Mouse (Mus musculus) bone marrow macrophage, adult 2 months (primary cell): ENCODE data around the gene Elob.

Experiments
- CTCF ChIP-seq: IDR thresholded peaks from 2 replicates; pipeline ENCODE4 v1.5.1; 2012; ENCODE audit warnings: low read depth, mild to moderate bottlenecking, low read length, moderate library complexity
- POLR2A ChIP-seq: IDR thresholded peaks from 2 replicates; pipeline ENCODE4 v1.6.1; 2012; ENCODE audit warnings: mild to moderate bottlenecking, low read depth, low read length, borderline replicate concordance

DNA sequence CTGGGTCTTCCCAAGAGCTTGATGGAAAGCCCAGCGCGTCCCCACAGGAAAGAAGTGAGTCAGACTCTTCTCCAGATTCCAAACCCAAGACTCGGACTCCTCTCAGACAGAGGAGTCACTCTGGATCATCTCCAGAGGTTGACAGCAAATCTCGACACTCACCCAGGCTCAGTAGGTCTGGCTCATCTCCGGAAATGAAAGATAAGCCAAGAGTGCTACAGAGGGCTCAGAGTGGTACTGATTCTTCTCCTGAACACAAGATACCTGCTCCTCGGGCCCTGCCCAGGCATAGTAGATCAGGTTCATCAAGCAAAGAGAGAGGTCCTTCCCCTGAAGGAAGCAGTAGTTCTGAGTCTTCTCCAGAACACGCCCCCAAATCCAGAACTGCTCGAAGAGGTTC lies 10.4 kb downstream of the Elob start:
- no peak for TF ChIP-seq CTCF
- TF ChIP-seq POLR2A: no peak
